Mouse (Mus musculus): ENCODE measurements around the gene Mier3. TPM values are rescaled to one million over a fixed set of nuclear protein-coding genes. Genes with fewer than 3 reads are reported as not detected.
"Not testable (repeated sequence)": the region's sequence is repeated elsewhere in the genome, so short reads cannot be mapped to it uniquely, and the experiment has no call there.

Gene Mier3
- polyA plus RNA-seq, 1 experiment from 2014 or later: 21.3 TPM

DNA sequence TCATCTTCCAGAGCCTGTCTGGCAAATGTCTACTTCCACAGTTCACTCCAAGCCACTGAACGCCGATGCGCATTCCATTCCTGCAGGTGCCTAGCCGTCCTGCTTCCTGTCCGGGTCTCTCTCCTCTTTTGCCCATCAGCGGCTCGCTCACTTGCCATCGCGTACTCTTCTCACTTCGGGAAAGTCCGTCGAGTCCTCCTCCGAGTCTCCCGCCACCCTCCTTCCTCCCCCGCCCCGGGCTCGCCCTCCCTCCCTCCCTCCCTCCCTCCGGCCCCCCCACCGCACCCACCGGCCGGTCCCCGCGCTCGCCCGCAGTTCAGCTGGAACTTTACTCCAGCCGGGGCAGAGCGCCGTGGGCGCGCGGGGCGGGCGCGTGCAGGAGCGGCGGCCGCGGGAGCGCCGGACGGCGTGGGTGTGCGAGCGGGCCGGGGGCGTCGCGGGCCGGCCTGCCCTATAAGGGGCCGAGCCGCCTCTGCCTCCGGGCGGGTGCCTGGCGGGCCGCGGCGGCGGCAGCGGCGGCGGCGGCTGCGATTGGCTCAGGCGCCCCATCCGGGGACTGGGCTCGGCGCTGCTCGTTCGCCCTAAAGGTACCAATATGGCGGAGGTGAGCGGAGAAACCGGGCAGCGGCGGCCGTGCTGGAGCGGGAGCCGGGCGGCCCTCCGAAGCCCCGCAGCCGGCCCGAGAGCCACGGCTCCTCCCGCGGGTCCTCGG is 5.1 kb downstream of the Mier3 start:
- H3K4me1 ChIP-seq (replicated peaks; ENCODE audit: control insufficient read depth, insufficient read depth, low read length): peaks cover 6% of the 10 kb centered on the region
- H3K9ac ChIP-seq (ENCODE audit: low read length): peak overlapping the region; percentile 98
- H3K27ac ChIP-seq (ENCODE audit: low read length): peak overlapping the region; percentile 98
- ATAC-seq (ENCODE audit: low read depth): peak; percentile 96
- H3K27me3 ChIP-seq (ENCODE audit: control insufficient read depth, insufficient read depth, low read depth, low read length): no peaks in the 10 kb centered on the region; the same call in none of the 2 replicates
- peak overlapping the region; percentile 90 for H3K4me2 ChIP-seq (ENCODE audit: low read depth, low read length)
- H3K36me3 ChIP-seq (ENCODE audit: control insufficient read depth, insufficient read depth, low read length): no peaks in the 10 kb centered on the region; the same call in 1 of the 2 replicates
- WGBS: 0% methylated on average over 42 of the region's 86 CpGs
- peak overlapping the region; percentile 92 for H3K4me3 ChIP-seq (ENCODE audit: low read length)
- no peaks in the 10 kb centered on the region for H3K9me3 ChIP-seq (ENCODE audit: control insufficient read depth, low read length)

DNA sequence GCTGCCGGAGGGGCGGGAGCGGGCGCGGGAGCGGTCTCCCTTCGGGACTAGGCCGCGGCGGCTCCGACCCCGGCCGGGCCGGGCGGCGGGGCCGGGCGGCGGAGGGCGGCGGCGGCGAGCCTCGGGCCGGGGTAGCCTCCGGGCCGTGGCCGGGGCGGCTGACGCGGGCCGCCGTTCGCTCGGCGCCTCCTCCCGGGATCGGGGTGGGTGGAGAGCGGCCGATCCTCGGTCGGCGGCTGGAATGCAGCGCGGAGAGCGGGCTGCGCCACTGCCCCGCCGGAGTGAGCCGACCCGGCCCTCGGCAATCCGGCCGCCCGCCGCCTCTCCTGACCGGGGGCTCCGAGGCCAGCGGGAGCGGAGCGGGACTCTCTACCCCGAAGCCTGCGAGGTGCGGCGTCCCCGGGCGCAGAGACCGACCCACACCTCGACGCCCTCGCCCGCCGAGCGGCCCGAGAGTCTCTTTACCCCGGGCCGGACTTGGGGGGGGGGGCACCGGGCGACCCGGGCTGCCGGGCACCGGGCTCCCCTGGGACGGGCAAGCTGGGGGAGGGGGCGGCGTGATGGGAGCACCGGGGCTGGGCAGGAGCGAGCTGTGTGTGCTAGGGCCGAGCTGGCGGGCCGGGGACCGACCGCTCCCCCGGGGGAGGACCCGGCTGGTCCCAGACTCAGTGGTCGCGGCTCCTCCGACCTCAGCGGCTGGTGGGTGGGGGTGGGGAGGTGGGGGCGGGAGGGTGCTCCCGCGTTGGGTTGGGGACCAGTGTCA is 5.9 kb downstream of the Mier3 start:
- Histone ChIP-seq H3K27ac (ENCODE audit: low read length) (peak overlapping the region; percentile 98), H3K4me1 (replicated peaks; ENCODE audit: control insufficient read depth, insufficient read depth, low read length) (peaks cover 6% of the 10 kb centered on the region), H3K27me3 (ENCODE audit: control insufficient read depth, insufficient read depth, low read depth, low read length) (no peaks in the 10 kb centered on the region; the same call in none of the 2 replicates), H3K4me2 (ENCODE audit: low read depth, low read length) (peak overlapping the region; percentile 90), H3K9me3 (ENCODE audit: control insufficient read depth, low read length) (no peaks in the 10 kb centered on the region), H3K9ac (ENCODE audit: low read length) (peak overlapping the region; percentile 98), H3K4me3 (ENCODE audit: low read length) (peak overlapping the region; percentile 92), H3K36me3 (ENCODE audit: control insufficient read depth, insufficient read depth, low read length) (peaks cover 5% of the 10 kb centered on the region)
- 0% methylated on average over 46 of the region's 101 CpGs for whole genome bisulfite sequencing
- ATAC-seq (ENCODE audit: low read depth): peak; percentile 64

DNA sequence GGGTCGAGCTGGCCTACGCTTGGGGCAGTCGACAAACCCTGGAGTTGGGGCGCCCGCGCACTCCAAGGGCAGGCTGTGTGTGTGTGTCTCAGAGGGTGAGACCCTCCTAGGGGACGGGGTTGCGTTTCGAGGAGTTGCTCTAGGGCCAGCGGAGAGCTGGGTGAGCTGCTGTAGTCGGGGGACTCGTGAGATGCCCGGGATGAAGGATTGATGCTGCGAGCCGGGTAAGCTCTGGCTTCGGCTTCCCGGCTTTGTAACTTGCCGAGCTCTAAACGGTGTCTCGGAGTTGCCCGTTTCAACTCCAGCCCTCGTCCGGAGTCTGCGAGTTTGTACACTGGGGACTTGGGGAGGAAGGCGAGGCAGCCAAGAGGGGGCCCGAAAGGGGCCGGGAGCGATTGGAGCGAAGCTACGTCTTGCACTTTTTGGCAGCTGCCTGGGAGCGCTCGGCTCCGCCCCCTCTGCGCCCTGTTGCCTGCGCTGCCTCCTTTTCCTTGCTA is 6.6 kb downstream of the Mier3 start:
- H3K36me3 ChIP-seq (ENCODE audit: control insufficient read depth, insufficient read depth, low read length): peaks cover 10% of the 10 kb centered on the region
- peak overlapping the region; percentile 98 for H3K9ac ChIP-seq (ENCODE audit: low read length)
- peaks cover 6% of the 10 kb centered on the region for H3K4me1 ChIP-seq (replicated peaks; ENCODE audit: control insufficient read depth, insufficient read depth, low read length)
- H3K27ac ChIP-seq (ENCODE audit: low read length): peak overlapping the region; percentile 98
- H3K9me3 ChIP-seq (ENCODE audit: control insufficient read depth, low read length): no peaks in the 10 kb centered on the region
- H3K4me2 ChIP-seq (ENCODE audit: low read depth, low read length): peak overlapping the region; percentile 90
- WGBS: 0% methylated on average over 35 of the region's 35 CpGs
- peak; percentile 71 for ATAC-seq (ENCODE audit: low read depth)
- H3K4me3 ChIP-seq (ENCODE audit: low read length): peak overlapping the region; percentile 92
- no peaks in the 10 kb centered on the region; the same call in none of the 2 replicates for H3K27me3 ChIP-seq (ENCODE audit: control insufficient read depth, insufficient read depth, low read depth, low read length)

DNA sequence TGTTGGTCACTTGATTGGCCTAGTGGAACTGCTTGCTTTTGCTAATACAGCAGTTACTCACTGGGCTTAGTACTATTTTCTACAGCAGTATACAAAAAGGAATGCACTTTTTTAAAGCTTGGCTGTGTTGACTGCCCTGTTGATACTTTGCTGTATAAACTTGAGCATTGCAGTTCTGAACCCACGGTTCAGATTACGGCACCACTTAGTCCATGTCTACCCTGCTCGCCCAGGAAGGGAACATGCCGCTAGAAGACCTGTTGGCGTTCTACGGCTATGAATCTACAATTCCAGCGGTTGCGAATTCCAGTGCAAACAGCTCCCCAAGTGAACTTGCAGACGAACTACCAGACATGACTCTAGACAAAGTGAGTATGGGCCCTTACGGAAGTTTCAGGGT is 22.6 kb downstream of the Mier3 start:
- H3K4me1 ChIP-seq (replicated peaks; ENCODE audit: control insufficient read depth, insufficient read depth, low read length): no peaks in the 10 kb centered on the region
- no peak overlapping the region for H3K9ac ChIP-seq (ENCODE audit: low read length)
- no peak overlapping the region for H3K27ac ChIP-seq (ENCODE audit: low read length)
- H3K4me3 ChIP-seq (ENCODE audit: low read length): no peak overlapping the region
- no peaks in the 10 kb centered on the region for H3K27me3 ChIP-seq (ENCODE audit: control insufficient read depth, insufficient read depth, low read depth, low read length)
- no peaks in the 10 kb centered on the region for H3K9me3 ChIP-seq (ENCODE audit: control insufficient read depth, low read length)
- WGBS: 92% methylated on average over 10 of the region's 10 CpGs
- H3K4me2 ChIP-seq (ENCODE audit: low read depth, low read length): no peak overlapping the region
- peaks cover 30% of the 10 kb centered on the region for H3K36me3 ChIP-seq (ENCODE audit: control insufficient read depth, insufficient read depth, low read length)
- no peak for ATAC-seq (ENCODE audit: low read depth)

DNA sequence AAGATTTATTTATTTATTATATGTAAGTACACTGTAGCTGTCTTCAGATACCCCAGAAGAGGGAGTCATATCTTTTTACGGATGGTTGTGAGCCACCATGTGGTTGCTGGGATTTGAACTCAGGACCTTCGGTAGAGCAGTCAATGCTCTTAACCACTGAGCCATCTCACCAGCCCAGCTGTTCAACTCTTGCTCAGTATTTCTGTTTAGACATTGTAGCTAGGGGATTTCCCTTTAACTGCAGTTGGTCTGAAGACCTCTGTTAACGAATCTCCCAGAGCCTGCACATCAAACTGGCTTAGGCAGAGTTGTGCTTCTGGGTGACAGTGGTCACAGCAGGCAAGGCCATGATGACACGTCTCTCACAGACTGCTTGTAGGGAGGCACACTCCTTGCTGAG is 23.2 kb downstream of the Mier3 start:
- H3K9me3 ChIP-seq (ENCODE audit: control insufficient read depth, low read length); H3K4me3 ChIP-seq (ENCODE audit: low read length); H3K27me3 ChIP-seq (ENCODE audit: control insufficient read depth, insufficient read depth, low read depth, low read length); H3K4me1 ChIP-seq (replicated peaks; ENCODE audit: control insufficient read depth, insufficient read depth, low read length); H3K27ac ChIP-seq (ENCODE audit: low read length); H3K9ac ChIP-seq (ENCODE audit: low read length); ATAC-seq (ENCODE audit: low read depth); H3K4me2 ChIP-seq (ENCODE audit: low read depth, low read length): not testable (repeated sequence)
- WGBS: 78% methylated on average over 4 of the region's 4 CpGs
- peaks cover 33% of the 10 kb centered on the region for H3K36me3 ChIP-seq (ENCODE audit: control insufficient read depth, insufficient read depth, low read length)

DNA sequence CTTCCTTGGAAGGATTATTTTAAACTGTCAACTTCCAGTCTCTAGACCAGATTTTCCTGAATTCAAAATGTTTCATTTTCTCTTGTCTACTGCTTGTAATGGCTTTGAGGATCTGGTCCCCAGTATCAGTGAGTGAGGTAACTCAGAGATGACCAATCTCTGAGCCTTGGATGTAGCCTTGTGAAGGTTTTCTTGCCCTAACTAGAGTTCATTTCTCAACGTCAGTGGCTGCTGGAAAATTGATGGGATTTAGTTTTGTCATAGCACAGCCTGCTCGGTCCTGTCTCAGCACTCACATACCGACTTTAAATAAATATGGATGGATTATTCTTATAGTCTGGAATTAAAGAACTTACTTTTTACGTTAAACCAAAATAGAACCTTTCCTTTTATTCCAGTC is 29.8 kb downstream of the Mier3 start:
- no peak overlapping the region for H3K4me2 ChIP-seq (ENCODE audit: low read depth, low read length)
- peaks cover 79% of the 10 kb centered on the region for H3K36me3 ChIP-seq (ENCODE audit: control insufficient read depth, insufficient read depth, low read length)
- no peak overlapping the region for H3K27ac ChIP-seq (ENCODE audit: low read length)
- H3K4me3 ChIP-seq (ENCODE audit: low read length): no peak overlapping the region
- no peaks in the 10 kb centered on the region for H3K4me1 ChIP-seq (replicated peaks; ENCODE audit: control insufficient read depth, insufficient read depth, low read length)
- H3K9me3 ChIP-seq (ENCODE audit: control insufficient read depth, low read length): no peaks in the 10 kb centered on the region
- H3K27me3 ChIP-seq (ENCODE audit: control insufficient read depth, insufficient read depth, low read depth, low read length): no peaks in the 10 kb centered on the region
- ATAC-seq (ENCODE audit: low read depth): no peak
- WGBS: 81% methylated on average over 4 of the region's 4 CpGs
- no peak overlapping the region for H3K9ac ChIP-seq (ENCODE audit: low read length)

DNA sequence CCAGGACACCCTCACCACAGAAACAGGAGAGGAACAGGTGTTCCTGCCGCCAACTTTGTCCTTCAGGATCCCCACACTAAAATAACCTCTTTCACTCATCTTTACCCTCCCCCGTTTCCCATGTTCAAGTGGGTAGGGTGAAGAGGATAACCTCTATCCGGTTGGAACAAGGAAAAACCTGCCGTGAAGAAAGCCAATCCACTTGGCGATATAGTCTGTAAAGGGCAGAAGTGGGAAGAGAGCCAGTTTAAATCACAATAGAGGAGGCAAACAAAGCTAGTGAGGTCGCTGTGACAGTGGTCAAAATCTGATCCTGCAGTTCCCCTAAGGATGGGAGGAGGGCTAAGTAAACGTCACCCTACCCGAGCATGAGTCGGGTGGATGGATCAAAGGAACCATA is 38.9 kb downstream of the Mier3 start:
- ATAC-seq (ENCODE audit: low read depth): no peak
- WGBS: 45% methylated on average over 9 of the region's 9 CpGs
- no peak overlapping the region for H3K27ac ChIP-seq (ENCODE audit: low read length)

DNA sequence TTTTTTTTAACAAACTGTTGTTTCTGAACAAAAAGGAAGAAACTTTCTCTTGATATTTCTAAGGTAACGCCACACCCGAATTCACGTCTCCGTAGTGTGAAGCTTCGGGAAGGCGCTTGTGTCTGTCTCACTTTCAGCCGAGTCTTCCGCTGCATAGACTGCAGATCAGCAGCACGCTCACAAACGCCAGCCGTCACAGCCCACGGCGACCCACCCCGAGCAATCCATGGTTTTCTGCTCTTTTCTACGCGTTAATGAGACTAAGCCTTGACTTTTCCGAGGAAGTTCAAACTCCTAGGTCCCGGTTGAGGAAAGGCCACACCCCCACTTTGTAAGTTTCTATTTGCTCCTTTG is 44.0 kb downstream of the Mier3 start:
- H3K4me3 ChIP-seq (ENCODE audit: low read length): peak overlapping the region; percentile 65
- no peaks in the 10 kb centered on the region for H3K36me3 ChIP-seq (ENCODE audit: control insufficient read depth, insufficient read depth, low read length)
- under 1% methylated on average over 18 of the region's 18 CpGs for WGBS
- peaks cover 6% of the 10 kb centered on the region for H3K4me1 ChIP-seq (replicated peaks; ENCODE audit: control insufficient read depth, insufficient read depth, low read length)
- H3K4me2 ChIP-seq (ENCODE audit: low read depth, low read length): peak overlapping the region; percentile 81
- no peak for ATAC-seq (ENCODE audit: low read depth)
- H3K27me3 ChIP-seq (ENCODE audit: control insufficient read depth, insufficient read depth, low read depth, low read length): no peaks in the 10 kb centered on the region
- peaks cover 6% of the 10 kb centered on the region for H3K9me3 ChIP-seq (ENCODE audit: control insufficient read depth, low read length)
- peak overlapping the region; percentile 85 for H3K27ac ChIP-seq (ENCODE audit: low read length)
- H3K9ac ChIP-seq (ENCODE audit: low read length): peak overlapping the region; percentile 57

More for the DNA sequence above, 38.9 kb downstream of the Mier3 start:
- no peaks in the 10 kb centered on the region for H3K9me3 ChIP-seq (ENCODE audit: control insufficient read depth, low read length)
- H3K9ac ChIP-seq (ENCODE audit: low read length): no peak overlapping the region
- no peak overlapping the region for H3K4me2 ChIP-seq (ENCODE audit: low read depth, low read length)
- H3K27me3 ChIP-seq (ENCODE audit: control insufficient read depth, insufficient read depth, low read depth, low read length): no peaks in the 10 kb centered on the region
- peaks cover 3% of the 10 kb centered on the region for H3K4me1 ChIP-seq (replicated peaks; ENCODE audit: control insufficient read depth, insufficient read depth, low read length)
- H3K36me3 ChIP-seq (ENCODE audit: control insufficient read depth, insufficient read depth, low read length): peaks cover 15% of the 10 kb centered on the region
- no peak overlapping the region for H3K4me3 ChIP-seq (ENCODE audit: low read length)

Data from lung, embryonic 16.5 days (tissue).